Mouse (Mus musculus) kidney, adult 2 months (tissue): Measurements from ENCODE around the gene Scgb1c1. TPM values are rescaled to one million over a fixed set of nuclear protein-coding genes. Genes with fewer than 3 reads are reported as not detected.
"Not testable (repeated sequence)": the region's sequence is repeated elsewhere in the genome, so short reads cannot be mapped to it uniquely, and the experiment has no call there.

ENCODE experiments used
- DNase-seq: peaks from one replicate; pipeline ENCODE4 v3.0.0; 2021
- H3K27ac ChIP-seq: fragments of 200-500 bp; 2 replicates; pipeline ENCODE4 v1.5.1; 2012; ENCODE audit warnings: low read depth, low read length, control low read depth, inconsistent platforms; ENCODE audit not compliant: insufficient read depth
- H3K27me3 ChIP-seq: fragments of 200-500 bp; replicated peaks from 2 replicates; pipeline ENCODE4 v1.6.1; 2012; ENCODE audit warnings: mild to moderate bottlenecking, moderate library complexity, low read length, inconsistent platforms; ENCODE audit not compliant: control insufficient read depth, insufficient read depth
- H3K36me3 ChIP-seq: fragments of 200-500 bp; 2 replicates; pipeline ENCODE4 v1.6.1; 2012; ENCODE audit warnings: mild to moderate bottlenecking, moderate library complexity, low read length, inconsistent platforms; ENCODE audit not compliant: control insufficient read depth, insufficient read depth
- H3K4me1 ChIP-seq: fragments of 200-500 bp; 2 replicates; pipeline ENCODE4 v1.6.1; 2011; ENCODE audit warnings: low read length; ENCODE audit not compliant: control insufficient read depth, insufficient read depth
- H3K4me3 ChIP-seq: fragments of 200-500 bp; 2 replicates; pipeline ENCODE4 v1.5.1; 2011; ENCODE audit warnings: mild to moderate bottlenecking, low read depth, low read length, control low read depth; ENCODE audit not compliant: insufficient read depth
- CTCF ChIP-seq: fragments of 200-500 bp; conservative IDR thresholded peaks from 2 replicates; pipeline ENCODE4 v1.5.1; 2011; ENCODE audit warnings: low read depth, mild to moderate bottlenecking, control low read depth, low read length, moderate library complexity, mixed read lengths; ENCODE audit not compliant: insufficient read depth, insufficient read length
- POLR2A ChIP-seq: fragments of 200-500 bp; IDR thresholded peaks from one replicate; pipeline ENCODE4 v1.6.1; 2011; ENCODE audit warnings: low read depth, low read length, control low read depth
- WGBS: fragments of 180-500 bp; shearing (Covaris S2); methylation state at CpG from one replicate; pipeline ENCODE4 v1.1.7; 2018; 5-methylcytosine and 5-hydroxymethylcytosine counted together
- polyA plus RNA-seq: library from polyadenylated mRNA; depleted of rRNA; stranded (reverse); fragments of >200 nt; gene quantifications from 2 replicates; pipeline ENCODE4 v1.2.3, GENCODE M21; 2012; rRNA removed

The Scgb1c1 gene
- polyA plus RNA-seq, 1 experiment = 20.8 TPM

DNA sequence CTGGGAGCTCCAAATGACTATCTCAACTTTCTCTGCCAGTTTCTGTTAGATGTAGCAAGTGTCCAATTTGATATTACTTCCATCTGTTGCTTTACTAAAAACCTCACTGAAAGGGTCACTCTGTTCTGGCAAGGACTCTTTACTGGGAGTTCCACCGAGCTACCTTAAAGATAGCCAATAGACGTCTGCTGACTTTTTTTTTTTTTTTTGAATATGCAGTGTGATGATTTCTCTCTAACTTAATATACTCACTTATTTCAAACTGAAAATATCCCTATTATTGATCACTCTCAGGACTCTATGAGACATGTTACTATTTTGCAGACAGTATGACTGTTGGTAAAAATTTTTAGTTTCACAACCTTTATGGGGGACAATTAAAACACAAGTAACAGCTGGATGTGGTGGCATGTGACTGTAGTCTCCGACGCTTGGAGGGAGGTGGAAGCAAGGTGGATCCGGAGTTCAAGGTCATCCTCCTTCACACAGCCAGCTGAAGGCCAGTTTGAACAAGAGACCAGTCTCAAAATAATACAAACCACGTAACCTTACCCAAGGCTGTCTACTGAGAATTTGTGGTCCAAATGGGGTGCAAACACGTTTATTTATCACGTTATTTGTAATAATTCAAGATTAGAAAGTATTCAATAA is 35.6 kb downstream of the Scgb1c1 start:
- no peak for TF ChIP-seq CTCF
- no peak for TF ChIP-seq POLR2A
- Histone ChIP-seq H3K36me3 (peaks cover under 1% of the 10 kb centered on the region; the same call in 1 of the 2 replicates), H3K27me3 (no peaks in the 10 kb centered on the region), H3K4me3 (peak overlapping the region; percentile 86), H3K4me1 (no peaks in the 10 kb centered on the region; the same call in 1 of the 2 replicates), H3K27ac (peak overlapping the region; percentile 94)
- WGBS = 6% methylated on average over 8 of the region's 8 CpGs
- peak; percentile 61 for DNase-seq

DNA sequence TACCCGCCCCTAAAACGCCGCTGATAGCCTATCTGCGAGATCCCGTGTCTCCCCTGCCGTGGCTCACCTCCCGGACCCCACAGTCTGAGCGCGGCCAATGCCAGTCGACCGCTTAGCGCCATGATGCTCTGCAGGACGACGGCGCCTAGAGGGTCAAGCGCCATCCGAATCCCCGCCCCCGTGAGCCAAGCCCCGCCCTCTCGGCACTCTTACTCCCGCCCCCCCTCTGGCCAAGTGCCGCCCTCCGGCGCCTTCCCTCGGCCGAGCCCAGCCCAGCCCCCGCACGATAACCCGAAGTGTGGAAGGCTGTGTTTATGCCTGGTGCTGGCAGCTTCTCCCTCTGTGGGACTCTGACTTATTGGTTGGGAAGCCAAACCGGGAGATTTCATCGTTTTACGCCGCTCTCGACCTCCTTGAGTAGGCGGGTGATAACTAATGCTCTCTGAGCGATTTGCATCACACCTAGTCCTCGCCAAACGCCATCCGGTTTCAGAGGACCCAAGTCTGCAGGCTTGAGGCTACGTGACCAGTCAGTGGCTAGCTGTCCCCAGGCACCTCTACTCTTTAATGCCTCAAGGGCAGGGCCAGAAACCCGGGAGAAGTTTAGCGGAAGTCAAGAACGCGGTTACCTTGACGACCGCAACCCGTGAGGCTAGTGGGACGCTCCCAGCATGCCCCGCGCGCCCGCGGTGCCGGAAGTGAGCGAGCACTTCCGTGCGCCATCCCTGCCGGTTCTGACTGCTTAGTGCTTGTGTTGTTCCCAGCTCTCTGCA is 36.5 kb downstream of the Scgb1c1 start, which contains the start of the genes Psmd13 and Sirt3:
Gene Psmd13 (plus strand): TSS at position 273 of the 773 bp plus-strand sequence.
Gene Sirt3 (minus strand): TSS at position 614 of the 773 bp plus-strand sequence.
- Histone ChIP-seq H3K27ac (peak within 1 kb of the TSS; percentile 95), H3K36me3 (no peaks in the 10 kb centered on the region), H3K27me3 (no peaks in the 10 kb centered on the region), H3K4me3 (peak within 1 kb of the TSS; percentile 86), H3K4me1 (no peaks in the 10 kb centered on the region; the same call in 1 of the 2 replicates)
- under 1% methylated on average over 59 of the region's 59 CpGs for WGBS
- no peak for TF ChIP-seq CTCF
- peak; percentile 36 for TF ChIP-seq POLR2A
- DNase-seq = peak; percentile 97

DNA sequence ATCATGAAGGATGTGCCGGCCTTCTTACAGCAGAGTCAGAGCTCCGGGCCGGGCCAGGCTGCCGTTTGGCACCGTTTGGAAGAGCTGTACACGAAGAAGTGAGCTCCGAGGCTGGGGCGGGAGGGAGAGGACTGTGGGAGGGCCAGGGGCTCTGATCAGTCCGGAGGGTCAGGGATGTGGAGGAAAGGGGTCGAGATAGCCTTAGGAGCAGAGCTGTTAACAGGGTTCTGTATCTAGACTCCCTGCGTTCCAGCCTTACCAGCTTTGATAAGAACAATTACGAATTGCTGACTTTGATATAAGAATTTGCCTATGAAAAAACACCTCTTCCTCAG is 37.1 kb downstream of the Scgb1c1 start:
- Histone ChIP-seq H3K4me1 (no peaks in the 10 kb centered on the region; the same call in 1 of the 2 replicates), H3K36me3 (no peaks in the 10 kb centered on the region), H3K27ac (no peak overlapping the region; the same call in 1 of the 2 replicates), H3K4me3 (peak overlapping the region; percentile 86), H3K27me3 (no peaks in the 10 kb centered on the region)
- WGBS = under 1% methylated on average over 12 of the region's 12 CpGs
- DNase-seq = no peak
- TF ChIP-seq CTCF (no peak), POLR2A (no peak)

DNA sequence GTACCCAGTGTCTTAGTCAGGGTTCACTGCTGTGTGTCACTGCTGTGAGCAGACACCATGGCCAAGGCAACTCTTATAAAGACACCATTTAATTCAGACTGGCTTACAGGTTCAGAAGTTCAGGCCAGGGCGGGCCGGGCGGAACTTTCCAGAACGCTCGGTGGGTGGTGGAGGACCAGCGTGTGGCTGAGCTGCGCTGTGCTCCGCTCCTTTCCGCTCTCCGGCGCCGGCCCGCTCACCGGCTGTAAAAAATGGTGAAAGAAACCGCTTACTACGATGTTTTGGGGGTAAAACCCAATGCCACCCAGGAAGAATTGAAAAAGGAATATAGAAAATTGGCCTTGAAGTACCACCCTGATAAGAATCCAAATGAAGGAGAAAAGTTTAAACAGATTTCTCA is 45.3 kb downstream of the Scgb1c1 start:
- not testable (repeated sequence) for DNase-seq, H3K27ac ChIP-seq, H3K4me3 ChIP-seq, H3K27me3 ChIP-seq, H3K36me3 ChIP-seq, H3K4me1 ChIP-seq
- WGBS = 94% methylated on average over 16 of the region's 16 CpGs

DNA sequence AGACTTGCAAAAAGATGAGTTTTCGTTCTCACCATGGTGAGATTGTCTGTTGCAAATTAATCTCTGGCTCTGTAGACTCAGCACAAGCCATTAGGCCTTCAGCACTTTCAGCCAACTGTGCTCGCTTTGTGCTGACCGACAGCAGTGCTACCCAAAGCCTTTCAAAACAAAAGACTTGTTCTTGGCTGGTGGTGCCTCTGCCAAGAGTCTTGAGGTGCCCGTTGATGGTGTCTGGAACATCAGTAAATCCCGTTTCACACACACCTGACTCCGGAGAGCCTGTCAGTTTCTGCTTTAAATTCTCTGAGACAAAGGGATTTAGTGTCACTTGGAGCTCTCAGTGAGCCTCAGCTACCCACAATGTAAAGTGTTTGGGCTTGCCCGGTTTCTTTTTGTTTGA is 48.7 kb downstream of the Scgb1c1 start:
- Histone ChIP-seq H3K27me3 (no peaks in the 10 kb centered on the region), H3K27ac (no peak overlapping the region), H3K36me3 (peaks cover 5% of the 10 kb centered on the region; the same call in 1 of the 2 replicates), H3K4me1 (no peaks in the 10 kb centered on the region), H3K4me3 (no peak overlapping the region)
- no peak for DNase-seq
- TF ChIP-seq CTCF = no peak
- TF ChIP-seq POLR2A = no peak
- 85% methylated on average over 7 of the region's 7 CpGs for WGBS

DNA sequence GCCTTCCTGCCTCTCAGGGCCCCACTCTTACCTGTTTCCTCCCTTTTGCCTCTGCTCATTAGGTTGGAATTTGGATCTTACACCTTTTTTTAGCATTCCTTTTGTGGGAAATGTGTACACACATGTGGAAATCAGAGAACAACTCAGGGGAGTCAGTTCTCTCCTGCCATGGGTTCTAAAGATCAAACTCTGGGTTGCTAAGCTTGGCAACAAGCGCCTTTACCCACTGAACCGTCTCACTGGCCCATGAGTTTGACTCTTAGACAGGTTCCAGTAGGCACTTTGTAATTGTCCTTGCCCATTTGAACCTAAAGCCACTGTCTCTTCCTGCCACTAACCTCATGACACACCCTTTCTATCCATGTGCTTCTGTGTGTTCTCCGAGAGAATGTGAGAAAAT is 49.3 kb downstream of the Scgb1c1 start:
- H3K4me1 ChIP-seq = no peaks in the 10 kb centered on the region
- no peak for TF ChIP-seq CTCF
- TF ChIP-seq POLR2A = no peak

More for the DNA sequence above, 49.3 kb downstream of the Scgb1c1 start:
- H3K4me3 ChIP-seq = no peak overlapping the region
- no peaks in the 10 kb centered on the region for H3K27me3 ChIP-seq
- peaks cover 5% of the 10 kb centered on the region; the same call in 1 of the 2 replicates for H3K36me3 ChIP-seq
- 73% methylated on average over 3 of the region's 3 CpGs for WGBS
- no peak overlapping the region for H3K27ac ChIP-seq
- DNase-seq = peak; percentile 65

Other genes with a start within 250 kb of the Scgb1c1 start
- gene Olfr46, start 244.3 kb upstream of the Scgb1c1 start, polyA plus RNA-seq = not detected in 2 replicates
- not detected in 2 replicates for gene Olfr61, start 216.6 kb upstream of the Scgb1c1 start, polyA plus RNA-seq
- not detected in 2 replicates for gene Olfr53, start 199.1 kb upstream of the Scgb1c1 start, polyA plus RNA-seq
- gene Olfr539, start 185.6 kb upstream of the Scgb1c1 start, polyA plus RNA-seq = not detected in 2 replicates
- gene Olfr45, start 163.6 kb upstream of the Scgb1c1 start, polyA plus RNA-seq = not detected in 2 replicates
- gene Olfr541, start 148.3 kb upstream of the Scgb1c1 start, polyA plus RNA-seq = not detected in 2 replicates
- 78.0 and 92.8 TPM in 2 replicates for gene Cyp2e1, start 81.8 kb upstream of the Scgb1c1 start, polyA plus RNA-seq
- 0.05 and 0.10 TPM in 2 replicates for gene Syce1, start 57.7 kb upstream of the Scgb1c1 start, polyA plus RNA-seq
- 0.33 and 1.0 TPM in 2 replicates for gene Zfp941, start 23.4 kb upstream of the Scgb1c1 start, polyA plus RNA-seq
- 7.4 and 9.3 TPM in 2 replicates for gene Urah, start 10.5 kb upstream of the Scgb1c1 start, polyA plus RNA-seq
- gene Odf3, start 2.3 kb downstream of the Scgb1c1 start, polyA plus RNA-seq = 0.06 and 0.27 TPM in 2 replicates
- gene Gm45785, start 10.8 kb downstream of the Scgb1c1 start, polyA plus RNA-seq = not detected in 2 replicates
- 53.1 and 63.8 TPM in 2 replicates for gene Ric8a, start 11.4 kb downstream of the Scgb1c1 start, polyA plus RNA-seq
- 25.4 and 26.3 TPM in 2 replicates for gene Bet1l, start 12.0 kb downstream of the Scgb1c1 start, polyA plus RNA-seq
- 66.8 and 75.2 TPM in 2 replicates for gene Psmd13, start 36.4 kb downstream of the Scgb1c1 start, polyA plus RNA-seq
- gene Sirt3, start 36.8 kb downstream of the Scgb1c1 start, polyA plus RNA-seq = 155 and 168 TPM in 2 replicates
- gene Cox8b, start 54.9 kb downstream of the Scgb1c1 start, polyA plus RNA-seq = 111 and 188 TPM in 2 replicates
- gene Nlrp6, start 75.4 kb downstream of the Scgb1c1 start, polyA plus RNA-seq = 56.6 and 70.7 TPM in 2 replicates
- gene Pgghg, start 95.8 kb downstream of the Scgb1c1 start, polyA plus RNA-seq = 58.0 and 71.2 TPM in 2 replicates
- 0.87 and 1.4 TPM in 2 replicates for gene Ifitm5, start 104.7 kb downstream of the Scgb1c1 start, polyA plus RNA-seq
- 0.27 TPM in 1 of 2 replicates, not detected in the other for gene Gm45717, start 110.4 kb downstream of the Scgb1c1 start, polyA plus RNA-seq
- gene Ifitm2, start 110.4 kb downstream of the Scgb1c1 start, polyA plus RNA-seq = 642 and 737 TPM in 2 replicates
- 125 and 135 TPM in 2 replicates for gene Ifitm1, start 121.7 kb downstream of the Scgb1c1 start, polyA plus RNA-seq
- gene Ifitm3, start 165.2 kb downstream of the Scgb1c1 start, polyA plus RNA-seq = 259 and 313 TPM in 2 replicates
- gene Ifitm6, start 172.4 kb downstream of the Scgb1c1 start, polyA plus RNA-seq = 1.6 and 2.3 TPM in 2 replicates
- gene Gm17387, start 183.6 kb downstream of the Scgb1c1 start, polyA plus RNA-seq = not detected in 2 replicates
- gene B4galnt4, start 215.6 kb downstream of the Scgb1c1 start, polyA plus RNA-seq = 0.16 and 0.44 TPM in 2 replicates
- 17.0 and 19.8 TPM in 2 replicates for gene Pkp3, start 232.7 kb downstream of the Scgb1c1 start, polyA plus RNA-seq